Mouse (Mus musculus): Measurements from ENCODE around the gene Rdh19. TPM values are rescaled to one million over a fixed set of nuclear protein-coding genes. Genes with fewer than 3 reads are reported as not detected.

Gene Rdh19
- total RNA-seq, 2 experiments from 2014 or later, result not detected

Other genes with a start within 250 kb of the Rdh19 start
- 9.8 and 10.0 TPM in 2 replicates for gene Lrp1, start 228.8 kb upstream of the Rdh19 start, total RNA-seq (2015)
- 4.5 and 7.3 TPM in 2 replicates for gene Lrp1, start 228.8 kb upstream of the Rdh19 start, total RNA-seq (2017)
- gene Stat6, start 206.9 kb upstream of the Rdh19 start, total RNA-seq (2015), result 27.3 and 29.6 TPM in 2 replicates
- 38.9 and 42.7 TPM in 2 replicates for gene Stat6, start 206.9 kb upstream of the Rdh19 start, total RNA-seq (2017)
- gene Nemp1, start 183.0 kb upstream of the Rdh19 start, total RNA-seq (2015), result 15.7 and 19.8 TPM in 2 replicates
- gene Nemp1, start 183.0 kb upstream of the Rdh19 start, total RNA-seq (2017), result 17.8 and 25.3 TPM in 2 replicates
- 2.4 and 2.6 TPM in 2 replicates for gene Nab2, start 181.4 kb upstream of the Rdh19 start, total RNA-seq (2015)
- 3.4 and 5.2 TPM in 2 replicates for gene Nab2, start 181.4 kb upstream of the Rdh19 start, total RNA-seq (2017)
- 0.15 TPM in 1 of 2 replicates, not detected in the other for gene Myo1a, start 144.8 kb upstream of the Rdh19 start, total RNA-seq (2015)
- gene Myo1a, start 144.8 kb upstream of the Rdh19 start, total RNA-seq (2017), result 0.03 and 0.37 TPM in 2 replicates
- 1.2 TPM in 1 of 2 replicates, not detected in the other for gene Tac2, start 125.5 kb upstream of the Rdh19 start, total RNA-seq (2015)
- gene Tac2, start 125.5 kb upstream of the Rdh19 start, total RNA-seq (2017), result not detected in 2 replicates
- 4.7 and 5.1 TPM in 2 replicates for gene Zbtb39, start 110.4 kb upstream of the Rdh19 start, total RNA-seq (2015)
- 2.0 and 3.0 TPM in 2 replicates for gene Zbtb39, start 110.4 kb upstream of the Rdh19 start, total RNA-seq (2017)
- not detected in 2 replicates for gene Gpr182, start 98.2 kb upstream of the Rdh19 start, total RNA-seq (2015)
- not detected in 2 replicates for gene Gpr182, start 98.2 kb upstream of the Rdh19 start, total RNA-seq (2017)
- gene Rdh1, start 90.2 kb upstream of the Rdh19 start, total RNA-seq (2015), result not detected in 2 replicates
- gene Rdh1, start 90.2 kb upstream of the Rdh19 start, total RNA-seq (2017), result not detected in 2 replicates
- not detected in 2 replicates for gene Rdh16f1, start 90.1 kb upstream of the Rdh19 start, total RNA-seq (2015)
- not detected in 2 replicates for gene Rdh16f1, start 90.1 kb upstream of the Rdh19 start, total RNA-seq (2017)
- not detected in 2 replicates for gene Rdh9, start 73.5 kb upstream of the Rdh19 start, total RNA-seq (2015)
- not detected in 2 replicates for gene Rdh9, start 73.5 kb upstream of the Rdh19 start, total RNA-seq (2017)
- gene Rdh16, start 48.8 kb upstream of the Rdh19 start, total RNA-seq (2015), result not detected in 2 replicates
- gene Rdh16, start 48.8 kb upstream of the Rdh19 start, total RNA-seq (2017), result not detected in 2 replicates
- not detected in 2 replicates for gene Rdh16f2, start 16.5 kb downstream of the Rdh19 start, total RNA-seq (2015)
- not detected in 2 replicates for gene Rdh16f2, start 16.5 kb downstream of the Rdh19 start, total RNA-seq (2017)
- not detected in 2 replicates for gene Rdh7, start 38.9 kb downstream of the Rdh19 start, total RNA-seq (2015)
- gene Rdh7, start 38.9 kb downstream of the Rdh19 start, total RNA-seq (2017), result not detected in 2 replicates
- not detected in 2 replicates for gene Sdr9c7, start 48.6 kb downstream of the Rdh19 start, total RNA-seq (2015)
- gene Sdr9c7, start 48.6 kb downstream of the Rdh19 start, total RNA-seq (2017), result not detected in 2 replicates
- not detected in 2 replicates for gene Hsd17b6, start 157.7 kb downstream of the Rdh19 start, total RNA-seq (2015)
- not detected in 2 replicates for gene Hsd17b6, start 157.7 kb downstream of the Rdh19 start, total RNA-seq (2017)
- gene Prim1, start 165.2 kb downstream of the Rdh19 start, total RNA-seq (2015), result 109 and 117 TPM in 2 replicates
- gene Prim1, start 165.2 kb downstream of the Rdh19 start, total RNA-seq (2017), result 116 and 131 TPM in 2 replicates
- gene Naca, start 185.6 kb downstream of the Rdh19 start, total RNA-seq (2015), result 1,210 and 1,292 TPM in 2 replicates
- gene Naca, start 185.6 kb downstream of the Rdh19 start, total RNA-seq (2017), result 2,424 and 2,528 TPM in 2 replicates
- gene Ptges3, start 209.0 kb downstream of the Rdh19 start, total RNA-seq (2015), result 247 and 270 TPM in 2 replicates
- gene Ptges3, start 209.0 kb downstream of the Rdh19 start, total RNA-seq (2017), result 310 and 351 TPM in 2 replicates
- 1,546 and 1,583 TPM in 2 replicates for gene Atp5b, start 233.3 kb downstream of the Rdh19 start, total RNA-seq (2015)
- gene Atp5b, start 233.3 kb downstream of the Rdh19 start, total RNA-seq (2017), result 2,698 and 2,700 TPM in 2 replicates
- gene Baz2a, start 241.6 kb downstream of the Rdh19 start, total RNA-seq (2015), result 35.5 and 40.3 TPM in 2 replicates
- 13.2 and 15.0 TPM in 2 replicates for gene Baz2a, start 241.6 kb downstream of the Rdh19 start, total RNA-seq (2017)